Mouse (Mus musculus) heart, postnatal 0 days (tissue): ENCODE results near the gene Lck.

Experiments used
- CTCF ChIP-seq: IDR thresholded peaks from 2 replicates; pipeline ENCODE4 v1.5.1; 2016; ENCODE audit warnings: antibody characterized with exemption, control low read depth, low read depth
- EP300 ChIP-seq: IDR thresholded peaks from 2 replicates; pipeline ENCODE4 v1.6.1; 2016; ENCODE audit warnings: antibody characterized with exemption, low read depth

- TF ChIP-seq CTCF (no peak), EP300 (no peak)
Observed at GRCm38 (mm10) chr4:129565139-129565538, 8.3 kb downstream of the Lck start.
